Mouse (Mus musculus) regulatory T cell (primary cell): ENCODE results near the gene Fn3krp.

ENCODE experiments used
- in situ Hi-C: fragments of 300-600 bp; cut with MboI, MseI; formaldehyde crosslinking; loops from one replicate; pipeline ENCODE4 v1.15.1; 2025; ENCODE audit warnings: high pct_unique_total_duplicates

The Fn3krp gene

DNA sequence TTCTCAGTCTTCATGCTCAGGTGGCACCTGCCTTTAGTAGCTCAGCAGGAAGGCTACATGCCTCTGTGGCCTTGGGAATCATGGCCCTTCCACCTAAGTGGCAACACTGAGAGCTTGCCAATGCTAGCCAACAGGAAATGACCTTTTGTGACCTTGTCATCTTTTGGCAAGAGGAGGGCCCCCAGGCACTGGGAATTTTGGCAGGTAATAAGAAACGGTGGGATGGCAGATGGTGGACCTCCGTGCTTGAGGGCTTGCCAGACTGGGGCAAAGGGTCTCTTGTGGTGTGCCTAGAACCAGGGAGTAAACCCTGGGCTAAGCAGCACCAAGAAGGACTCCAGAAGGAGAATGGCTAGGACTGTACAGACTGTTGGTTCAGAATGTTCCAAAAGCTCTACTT is 20.9 kb downstream of the Fn3krp start:
- in situ Hi-C loops = no loop called here

DNA sequence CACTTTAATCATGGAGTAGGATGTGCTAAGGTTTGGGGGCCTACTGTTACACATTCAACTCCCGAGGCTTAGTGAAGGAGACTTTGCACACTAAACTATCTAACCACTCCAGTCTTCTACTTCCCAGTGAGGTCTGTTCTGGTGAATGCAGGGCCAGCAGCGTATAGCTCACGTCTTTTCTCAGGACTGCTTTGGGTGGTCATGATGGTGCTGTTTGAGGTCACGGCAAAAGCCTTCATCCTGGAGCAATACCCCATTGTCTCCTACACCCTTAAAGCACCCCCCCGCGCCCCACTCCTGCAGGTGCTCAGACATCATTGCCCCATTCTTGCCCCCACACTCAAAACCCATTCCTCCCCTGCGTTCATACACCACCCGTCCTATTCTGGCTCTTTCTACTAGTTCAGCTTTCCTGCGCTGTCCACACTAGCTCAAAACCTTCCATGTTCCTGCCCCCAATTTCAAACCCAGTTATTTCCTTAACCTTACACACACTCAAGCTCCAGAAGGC is 30.1 kb downstream of the Fn3krp start:
- in situ Hi-C loops = loop anchor here (5.0 kb wide), 1 partner anchor 84 kb away; no protein-coding TSS in a partner anchor

DNA sequence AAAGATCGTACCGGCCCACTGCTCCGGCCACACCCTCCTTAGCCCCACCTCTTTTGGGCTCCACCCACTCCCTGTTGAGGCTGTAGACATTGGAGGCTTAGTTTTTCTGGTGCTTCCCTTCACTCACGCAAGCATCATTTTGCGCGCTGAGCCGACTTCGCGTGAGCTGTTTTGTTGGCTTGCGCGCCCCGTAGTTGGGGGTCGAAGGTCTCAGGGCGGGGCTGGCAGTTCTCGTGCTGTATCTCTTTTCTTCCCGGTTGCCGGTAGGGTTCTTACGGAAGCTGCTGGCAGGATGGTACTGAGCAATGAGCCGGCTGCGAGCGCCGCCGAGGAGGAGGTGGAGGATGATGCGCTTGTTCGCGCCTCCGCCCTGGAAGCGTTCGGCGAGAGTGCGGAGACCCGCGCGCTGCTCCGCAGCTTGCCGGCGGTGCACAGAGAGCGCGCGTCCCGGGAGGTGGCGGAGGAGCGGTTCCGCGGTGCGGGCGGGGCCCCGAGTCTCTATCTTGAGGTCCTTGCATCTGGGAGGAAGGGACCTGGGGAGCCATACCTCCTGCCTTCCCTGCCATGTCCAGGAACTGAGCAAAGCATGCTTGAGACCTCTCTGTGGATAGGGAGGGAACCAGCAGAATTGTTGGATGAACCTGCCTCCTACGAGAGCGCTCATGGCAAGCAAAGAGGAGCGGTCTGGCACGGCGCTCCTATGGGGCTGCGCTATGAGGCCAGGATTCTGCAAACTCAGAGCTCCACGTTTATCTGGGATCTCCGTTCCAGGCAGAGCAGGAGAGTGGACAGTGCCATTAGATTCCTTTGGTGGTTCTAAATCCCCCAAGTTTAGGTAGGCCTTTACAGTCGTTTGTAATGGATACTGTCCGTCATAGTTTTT is 30.8 kb downstream of the Fn3krp start, which contains the start of gene Tbcd:
Tbcd (plus strand) TSS at position 197 of the 883 bp plus-strand sequence.
- in situ Hi-C loops = loop anchor here (5.0 kb wide), 1 partner anchor 85 kb away; no protein-coding TSS in a partner anchor

DNA sequence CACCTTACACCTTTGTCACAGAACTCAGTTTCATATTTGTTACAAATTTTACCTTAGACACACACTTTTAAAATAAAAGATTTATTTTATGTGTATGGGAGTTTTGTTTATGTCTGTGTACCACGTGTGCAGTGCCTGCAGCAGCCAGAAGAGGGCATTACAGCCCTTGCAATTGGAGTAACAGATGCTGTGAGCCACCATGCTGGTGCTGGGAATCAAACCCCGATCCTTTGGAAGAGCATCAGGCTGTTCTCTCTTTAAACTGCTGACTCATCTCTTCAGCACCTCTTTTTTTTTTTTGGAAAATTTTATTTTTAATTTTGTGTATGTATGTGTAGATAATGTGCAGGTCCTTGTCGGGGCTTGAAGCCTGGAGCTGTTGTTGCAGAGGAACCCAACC is 36.7 kb downstream of the Fn3krp start:
- in situ Hi-C loops = no loop called here

DNA sequence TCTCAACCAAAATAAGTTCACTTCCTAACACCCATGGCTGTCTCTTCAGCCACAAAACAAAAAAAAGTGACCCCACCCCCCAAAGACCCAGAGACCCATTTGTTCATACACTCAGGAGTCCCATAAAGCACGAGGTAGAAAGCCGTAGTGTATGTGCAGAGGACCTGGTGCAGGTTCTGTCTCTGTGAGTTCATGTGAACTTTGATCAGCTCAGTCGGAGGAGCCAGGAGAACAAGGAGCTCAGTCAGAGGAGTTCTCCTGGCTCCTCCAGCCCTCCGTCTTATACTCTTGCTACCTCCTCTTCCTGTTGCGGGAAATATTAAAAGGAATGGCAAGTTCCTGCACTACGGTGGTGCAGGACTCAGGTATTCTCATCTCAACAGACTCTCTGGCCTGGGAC is 46.2 kb downstream of the Fn3krp start:
- in situ Hi-C loops = no loop called here

DNA sequence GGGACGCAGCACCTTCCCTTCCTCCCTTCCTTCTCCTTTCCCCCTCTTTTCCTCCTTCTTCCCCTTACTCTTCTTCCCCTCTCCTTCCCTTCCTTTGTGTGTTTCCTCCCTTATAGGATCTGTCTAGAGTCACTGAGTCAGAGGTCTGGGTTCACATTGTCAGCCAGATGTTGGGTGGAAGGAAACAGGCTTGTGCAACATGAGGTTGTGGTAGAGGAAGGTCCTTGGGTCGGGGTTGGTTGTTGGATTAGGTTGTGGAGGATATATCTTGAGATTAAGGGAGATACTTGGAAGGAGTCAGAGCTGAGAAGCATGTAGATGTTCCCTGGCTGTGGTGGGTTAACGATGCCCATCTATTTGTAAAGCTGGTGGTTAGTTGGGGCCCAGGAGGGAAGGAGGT is 53.6 kb downstream of the Fn3krp start:
- in situ Hi-C loops = loop anchor here (5.0 kb wide), 2 partner anchors 207 to 332 kb away; no protein-coding TSS in a partner anchor

DNA sequence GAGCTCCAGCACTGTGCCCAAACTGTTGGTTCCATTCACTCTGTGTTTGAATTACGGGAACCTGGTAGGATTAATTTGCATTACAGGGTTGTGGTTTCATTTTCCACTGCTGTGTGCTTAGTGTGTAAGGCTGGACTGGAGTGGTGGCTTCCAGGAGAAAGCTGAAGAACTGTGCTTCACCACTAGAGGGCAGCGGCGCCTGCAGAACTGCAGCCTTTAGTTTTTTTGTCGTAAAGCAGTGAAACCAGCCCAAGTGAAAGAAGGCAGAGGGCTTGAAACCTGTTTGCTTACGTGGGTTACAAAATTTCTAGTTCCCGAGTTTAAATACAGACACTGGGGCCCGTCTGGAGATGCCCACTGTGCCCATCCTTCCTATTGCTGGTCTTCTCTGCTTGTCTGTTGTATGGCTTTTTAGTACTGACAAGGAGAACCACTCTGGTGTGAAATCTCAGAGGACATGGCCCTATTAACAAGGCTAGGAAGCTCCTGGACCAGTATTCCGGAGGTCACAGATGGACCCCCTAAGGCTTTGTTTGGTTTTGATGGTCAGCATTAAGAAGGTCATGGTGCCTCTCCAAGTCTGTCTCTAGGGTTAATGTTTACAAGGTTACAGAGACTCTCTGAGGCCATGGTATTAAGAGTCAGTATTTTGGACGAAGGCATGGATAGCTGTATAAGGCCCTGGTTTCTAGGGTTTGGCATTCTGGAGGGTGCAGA is 54.7 kb downstream of the Fn3krp start:
- in situ Hi-C loops = loop anchor here (5.0 kb wide), 1 partner anchor 206 kb away; no protein-coding TSS in a partner anchor

DNA sequence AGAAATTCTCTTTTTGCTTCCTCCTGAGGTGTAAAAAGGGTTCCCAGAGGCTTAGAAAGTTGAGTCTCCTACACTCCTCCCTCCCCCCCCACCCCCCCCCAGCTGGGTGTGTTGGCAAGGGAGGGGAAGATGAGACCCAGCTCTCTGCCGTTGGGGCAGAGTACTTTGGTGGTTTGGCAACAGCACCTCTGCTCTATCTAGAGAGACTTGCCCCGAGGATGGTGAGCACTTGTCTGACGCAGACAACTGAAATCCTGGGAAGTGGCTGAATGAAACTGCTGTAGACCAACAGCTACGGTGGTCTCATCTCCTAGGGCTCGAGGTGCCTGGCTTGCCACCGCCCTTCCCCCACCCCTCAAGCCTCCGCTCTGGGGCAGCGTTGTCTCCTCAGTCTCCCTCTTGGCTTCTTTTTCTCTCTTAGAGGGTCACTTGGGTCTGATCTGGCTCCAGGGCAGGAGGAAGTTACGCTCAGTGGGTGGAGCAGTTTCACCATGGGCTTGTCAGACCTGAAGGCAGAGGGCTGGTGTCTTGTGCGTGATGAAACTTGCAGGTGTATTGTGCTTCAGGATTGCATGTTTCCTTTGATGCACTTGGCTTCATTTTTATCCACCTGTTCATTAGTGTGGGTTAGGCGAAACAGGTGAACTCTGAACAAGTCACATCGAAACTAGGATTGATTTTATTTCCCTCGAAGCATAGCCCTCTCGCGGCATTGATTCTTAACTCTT is 58.4 kb downstream of the Fn3krp start:
- in situ Hi-C loops = loop anchor here (5.0 kb wide), 1 partner anchor 203 kb away; no protein-coding TSS in a partner anchor
